Mouse (Mus musculus) fibroblast of lung, adult 2 months (primary cell): ENCODE data around the gene Hoxb3.

ENCODE experiments used
- DNase-seq: peaks from one replicate; pipeline ENCODE4 v3.0.0-alpha.2; 2011; ENCODE audit warnings: low read depth

Gene Hoxb3

DNA sequence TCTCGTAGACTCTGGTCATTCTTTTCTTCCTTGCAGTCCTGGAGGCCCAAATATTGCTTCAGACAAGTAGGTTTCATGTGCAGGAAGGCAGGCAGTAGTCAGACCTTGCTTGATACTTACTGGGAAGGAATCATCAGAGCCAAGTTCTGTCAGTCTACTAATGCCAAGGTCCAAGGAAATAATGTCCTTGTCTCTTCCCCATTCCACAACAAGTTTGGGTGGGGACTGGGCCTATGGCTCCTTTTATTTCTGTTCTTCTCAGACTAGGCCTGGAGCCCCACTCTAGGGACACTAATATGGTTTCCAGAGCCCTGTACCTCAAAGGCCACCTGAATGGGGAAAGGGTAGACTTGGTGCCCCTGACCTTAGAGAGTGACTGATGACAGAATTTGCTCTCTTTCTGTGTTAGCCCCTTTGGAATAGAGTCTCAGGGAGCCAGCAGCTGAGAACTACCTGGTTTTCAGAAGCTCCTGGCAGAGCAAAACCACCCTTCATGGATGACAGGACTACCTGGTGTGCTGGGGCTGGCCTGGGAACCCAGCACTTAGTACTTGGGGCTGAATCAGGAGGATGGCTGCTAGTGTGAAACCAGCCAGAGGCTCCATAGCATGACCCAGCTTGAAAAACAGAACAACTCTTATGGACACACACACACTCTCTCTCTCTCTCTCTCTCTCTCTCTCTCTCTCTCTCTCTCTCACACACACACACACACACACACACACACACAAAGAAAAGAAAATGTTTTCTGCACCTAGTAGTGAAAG is 34.5 kb upstream of the Hoxb3 start:
- DNase-seq = no peak

DNA sequence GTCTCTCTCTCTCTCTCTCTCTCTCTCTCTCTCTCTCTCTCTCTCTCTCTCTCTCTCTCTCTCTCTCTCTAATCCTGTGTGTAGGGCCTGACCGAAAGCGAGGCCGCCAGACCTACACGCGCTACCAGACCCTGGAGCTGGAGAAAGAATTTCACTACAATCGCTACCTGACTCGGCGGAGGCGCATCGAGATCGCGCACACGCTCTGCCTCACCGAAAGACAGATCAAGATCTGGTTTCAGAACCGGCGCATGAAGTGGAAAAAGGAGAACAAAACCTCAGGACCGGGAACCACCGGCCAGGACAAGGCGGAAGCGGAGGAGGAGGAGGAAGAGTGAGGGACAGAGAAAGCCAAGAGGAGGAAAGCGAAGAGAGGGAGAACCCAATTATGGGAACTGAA is 33.8 kb upstream of the Hoxb3 start:
- no peak for DNase-seq

GRCm38 (mm10) chr11:96289837-96290236 is 33.3 kb upstream of the Hoxb3 start:
- no peak for DNase-seq

DNA sequence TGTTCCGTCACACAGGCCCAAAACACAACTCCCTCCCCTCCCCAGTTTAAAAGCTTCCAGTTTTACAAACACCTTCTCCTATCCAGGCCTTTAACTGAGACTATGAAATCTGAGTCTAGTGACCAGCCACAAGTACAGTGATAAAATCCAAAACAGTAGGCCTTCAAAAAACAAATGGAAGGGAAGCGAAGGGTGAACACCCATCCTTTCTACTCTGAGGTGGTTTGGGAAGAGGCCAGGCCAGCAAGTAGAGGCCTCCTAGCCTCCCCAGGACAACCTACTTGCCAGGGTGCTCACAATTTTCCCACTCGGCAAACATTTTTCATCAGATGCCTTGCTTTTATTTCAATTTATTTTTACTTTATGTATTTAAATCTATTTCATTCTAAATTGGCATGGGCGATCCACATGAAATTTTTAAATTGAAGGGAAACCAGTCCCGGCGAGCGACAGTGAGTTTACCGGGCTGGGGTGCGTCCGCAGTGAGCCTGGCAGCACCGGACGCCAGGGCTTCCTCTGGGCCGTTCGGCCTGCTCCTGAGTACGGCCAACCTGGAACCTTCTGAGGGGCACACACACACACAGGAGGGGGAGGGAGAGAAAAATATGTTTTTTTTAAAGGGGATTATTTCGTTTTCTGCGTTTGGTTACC is 32.3 kb upstream of the Hoxb3 start:
- DNase-seq = no peak

GRCm38 (mm10) chr11:96291681-96292564 is 31.2 kb upstream of the Hoxb3 start, which contains the start of gene Hoxb6:
Gene Hoxb6, plus strand, starts transcription at chr11:96292476.
- no peak for DNase-seq

GRCm38 (mm10) chr11:96292565-96293301 is 30.4 kb upstream of the Hoxb3 start:
- DNase-seq = no peak

DNA sequence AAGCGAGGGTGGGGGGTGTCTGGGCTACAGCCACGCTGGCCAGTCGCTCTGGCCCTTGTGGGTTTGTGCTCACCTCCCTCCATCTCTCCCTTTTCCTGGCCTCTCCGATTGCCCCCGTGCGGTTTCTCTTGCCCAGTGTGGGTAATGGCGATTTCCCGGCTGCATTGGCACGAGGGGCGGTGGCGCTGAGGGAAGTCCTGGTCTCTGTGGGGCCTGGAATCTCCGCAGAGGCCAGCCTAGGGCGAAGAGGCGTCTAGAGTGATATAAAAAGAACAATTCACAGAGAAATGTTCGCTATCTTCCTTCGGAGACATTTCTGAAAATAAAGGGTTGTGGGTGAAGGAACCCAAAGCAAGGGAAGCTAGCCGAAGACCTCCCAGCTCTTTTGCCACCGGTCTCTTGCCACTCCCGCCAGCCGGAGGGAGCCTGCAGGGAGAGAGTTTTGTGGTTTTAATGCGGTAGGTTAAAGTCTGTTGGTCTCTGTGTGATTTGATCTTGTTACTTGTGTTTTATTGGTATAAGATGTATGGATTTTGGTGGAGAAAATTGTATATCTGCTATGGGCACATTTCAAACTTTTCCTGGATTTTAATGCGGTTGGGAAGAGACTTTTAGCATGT is 29.7 kb upstream of the Hoxb3 start:
- no peak for DNase-seq

GRCm38 (mm10) chr11:96294245-96295091 is 28.7 kb upstream of the Hoxb3 start:
- no peak for DNase-seq

DNA sequence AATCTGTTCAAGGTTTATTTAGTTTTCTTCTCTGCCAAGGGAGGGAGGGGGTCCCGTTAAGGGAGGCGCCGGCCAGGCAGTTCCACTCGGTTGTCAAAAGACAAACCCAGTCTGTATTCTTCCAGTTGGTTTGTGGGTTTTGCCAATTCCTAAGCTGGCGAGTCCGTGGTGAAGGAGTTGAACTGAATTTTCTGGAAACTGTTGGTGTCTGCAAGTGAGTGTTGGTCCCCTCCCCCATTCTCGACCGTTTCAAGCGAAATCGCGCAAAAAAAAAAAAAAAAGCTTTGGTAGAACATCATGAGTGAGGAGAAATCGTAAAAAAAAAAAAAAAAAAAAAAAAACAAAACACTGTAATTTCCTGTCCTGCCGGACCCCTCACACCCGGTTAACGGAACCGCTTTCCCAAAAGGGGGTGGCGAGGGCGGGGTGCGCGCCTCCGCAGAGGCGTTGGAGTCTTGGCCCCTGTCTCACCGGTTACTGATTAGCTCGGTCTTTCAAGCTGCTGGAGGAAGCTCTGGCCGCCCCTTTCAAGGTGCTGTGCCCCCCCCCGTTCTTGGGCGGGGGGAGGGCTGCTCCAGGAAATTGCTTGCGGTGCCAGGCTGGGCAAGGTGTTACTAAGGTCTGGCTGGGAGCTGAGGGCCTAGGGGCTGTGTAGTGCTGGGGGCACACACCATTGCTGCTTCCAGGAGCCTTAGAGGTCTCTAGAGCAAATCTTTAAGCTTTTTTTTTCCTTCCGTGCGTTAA is 27.9 kb upstream of the Hoxb3 start:
- DNase-seq = no peak

DNA sequence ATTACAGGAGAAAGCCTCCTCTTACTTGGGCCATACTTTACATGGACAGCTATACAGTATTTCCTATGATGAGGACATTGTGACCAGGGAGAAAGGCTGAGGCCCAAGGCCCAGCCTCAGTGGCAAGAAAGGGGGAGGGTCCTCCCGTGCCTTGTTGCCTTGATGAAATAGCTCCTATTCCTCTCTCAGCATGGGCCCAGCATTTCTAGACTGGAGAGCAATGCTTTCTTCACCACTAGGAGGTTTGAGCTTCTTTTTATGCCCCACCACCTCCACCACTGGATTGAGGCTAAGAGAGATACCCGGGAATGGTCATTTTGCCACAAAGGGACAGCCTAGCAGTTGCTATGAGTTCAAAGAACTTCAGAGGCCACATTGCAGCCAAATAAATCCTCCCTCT is 26.1 kb upstream of the Hoxb3 start:
- no peak for DNase-seq

GRCm38 (mm10) chr11:96297428-96297827 is 25.7 kb upstream of the Hoxb3 start:
- DNase-seq = no peak

GRCm38 (mm10) chr11:96297968-96298635 is 25.0 kb upstream of the Hoxb3 start:
- no peak for DNase-seq

GRCm38 (mm10) chr11:96298895-96299667 is 24.0 kb upstream of the Hoxb3 start:
- DNase-seq = no peak

DNA sequence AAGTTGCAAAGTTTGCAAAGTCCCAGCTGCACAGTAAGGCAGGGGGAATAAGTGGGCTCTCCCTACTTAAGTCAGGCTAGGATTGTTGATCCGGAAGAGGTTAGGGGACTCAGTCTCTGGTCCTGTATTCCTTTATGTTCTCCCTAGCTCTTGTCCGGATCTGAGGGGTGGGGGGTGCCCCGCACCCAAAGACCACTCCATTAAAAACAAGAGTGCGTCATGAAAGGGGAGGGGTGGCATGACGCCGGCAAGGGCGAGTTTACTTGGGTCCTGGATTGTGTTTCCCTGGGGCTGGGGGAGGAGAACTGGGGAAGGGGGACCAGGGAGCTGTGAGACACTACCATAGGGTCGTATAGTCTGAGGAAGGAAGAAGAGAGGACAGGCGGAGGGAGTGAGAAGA is 23.3 kb upstream of the Hoxb3 start:
- DNase-seq = no peak

DNA sequence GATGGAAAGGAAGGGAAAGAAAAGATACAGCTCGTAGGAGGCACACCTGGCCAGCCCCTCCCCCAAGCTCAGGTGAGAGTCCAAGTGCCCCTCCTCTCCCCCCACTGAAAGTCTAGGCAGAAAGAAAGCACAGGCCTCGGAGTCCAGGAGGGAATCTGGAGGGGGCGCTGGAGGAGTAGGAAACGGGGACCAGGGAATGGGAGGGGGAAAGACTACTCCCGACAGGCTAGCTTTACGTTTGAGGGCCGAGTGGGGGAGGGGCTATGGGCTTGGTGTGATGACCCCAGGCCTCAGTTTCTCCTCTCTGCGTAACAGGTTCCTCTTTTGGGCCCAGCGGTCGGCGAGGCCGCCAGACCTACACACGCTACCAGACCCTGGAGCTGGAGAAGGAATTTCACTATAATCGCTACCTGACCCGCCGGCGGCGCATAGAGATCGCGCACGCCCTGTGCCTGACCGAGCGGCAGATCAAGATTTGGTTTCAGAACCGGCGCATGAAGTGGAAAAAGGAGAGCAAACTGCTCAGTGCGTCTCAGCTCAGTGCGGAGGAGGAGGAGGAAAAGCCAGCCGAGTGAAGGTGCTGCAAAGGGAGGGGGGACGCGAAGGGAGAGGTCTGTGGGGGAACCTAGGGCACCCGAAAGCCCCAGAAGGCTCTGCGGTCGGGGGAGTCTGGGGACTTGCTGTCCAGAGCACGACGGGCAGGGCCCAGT is 22.6 kb upstream of the Hoxb3 start:
- DNase-seq = no peak

DNA sequence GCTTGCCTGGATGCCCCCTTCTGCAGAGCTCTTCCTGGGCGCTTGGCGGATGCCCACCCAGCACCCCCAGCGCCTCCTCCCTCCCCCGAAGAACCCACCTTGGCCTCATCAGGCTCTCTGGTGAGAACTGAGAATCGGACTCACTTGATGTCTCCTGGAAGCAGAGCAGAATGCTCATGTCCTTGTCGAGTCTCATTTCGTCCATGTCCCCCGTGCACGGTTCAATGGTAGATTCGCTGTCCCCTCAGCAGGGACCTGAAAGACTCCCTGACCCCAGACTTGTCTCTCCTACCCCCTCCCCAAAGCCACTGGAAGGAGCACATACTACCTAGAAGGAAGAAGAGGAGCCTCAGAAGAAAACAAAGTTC is 22.1 kb upstream of the Hoxb3 start:
- no peak for DNase-seq

DNA sequence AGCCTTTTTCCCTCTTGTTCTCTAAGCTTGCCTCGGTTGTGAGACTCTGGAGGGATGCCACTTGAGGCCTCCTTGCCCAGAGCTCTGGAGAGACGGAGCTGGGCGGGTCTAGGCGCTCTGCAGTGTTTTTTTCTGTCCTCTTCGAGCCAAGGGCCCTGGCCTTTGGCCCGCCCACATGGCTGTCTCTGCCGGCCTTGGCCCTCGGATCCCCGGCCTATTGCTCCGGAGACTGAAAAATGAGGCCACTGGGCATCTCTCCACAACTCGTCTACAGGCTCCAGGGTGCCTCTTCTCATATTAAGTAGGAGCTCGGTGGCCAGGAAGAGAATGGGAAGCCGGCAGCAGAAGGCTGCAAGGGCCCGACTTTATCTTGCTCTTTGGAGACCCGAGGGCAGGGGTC is 21.3 kb upstream of the Hoxb3 start:
- DNase-seq = no peak
